Mouse (Mus musculus) embryonic fibroblast, embryonic 13.5 days (primary cell): ENCODE measurements at regions not wholly inside any gene's neighbourhood (a gene's known extent, or its start where the extent isn't known, plus 50 kb on each side); places are given as distances from the start of the nearest gene placed in this dataset.

Experiments used
- CTCF ChIP-seq: IDR thresholded peaks from 2 replicates; pipeline ENCODE4 v1.5.1; 2011; ENCODE audit warnings: mild to moderate bottlenecking, control low read depth, low read length, moderate library complexity, borderline replicate concordance; ENCODE audit not compliant: insufficient read depth
- POLR2A ChIP-seq: IDR thresholded peaks from 2 replicates; pipeline ENCODE4 v1.6.1; 2011; ENCODE audit warnings: low read depth, mild to moderate bottlenecking, control low read depth, low read length, moderate library complexity

- TF ChIP-seq CTCF (no peak), POLR2A (no peak)
These were observed 155.6 kb upstream of the Nabp1 start for GRCm38 (mm10) chr1:51633795-51634194.
